Mouse (Mus musculus) stomach, embryonic 15.5 days (tissue): ENCODE results near the gene Fam104a. TPM values are rescaled to one million over a fixed set of nuclear protein-coding genes. Genes with fewer than 3 reads are reported as not detected.

Experiments
- ATAC-seq: fragments of 200-750 bp; cut with Nextera tagmentation; 2 replicates; pipeline ENCODE4 v1.8.0; 2017; ENCODE audit warnings: low read depth, moderate number of reproducible peaks, moderate TSS enrichment; ENCODE audit not compliant: insufficient read depth, low FRiP score
- H3K27ac ChIP-seq: fragments of 300-500 bp; sonication (generic); 2 replicates; pipeline ENCODE4 v1.5.1; 2015; ENCODE audit warnings: mild to moderate bottlenecking, inconsistent platforms
- H3K27me3 ChIP-seq: fragments of 300-500 bp; sonication (generic); replicated peaks from 2 replicates; pipeline ENCODE4 v1.6.1; 2015; ENCODE audit warnings: inconsistent platforms
- H3K36me3 ChIP-seq: fragments of 300-500 bp; sonication (generic); 2 replicates; pipeline ENCODE4 v1.6.1; 2015; ENCODE audit warnings: inconsistent platforms
- H3K4me1 ChIP-seq: fragments of 300-500 bp; sonication (generic); 2 replicates; pipeline ENCODE4 v1.6.1; 2015; ENCODE audit warnings: inconsistent platforms
- H3K4me2 ChIP-seq: fragments of 300-500 bp; sonication (generic); 2 replicates; pipeline ENCODE4 v1.6.1; 2015; ENCODE audit warnings: mild to moderate bottlenecking, inconsistent platforms
- H3K4me3 ChIP-seq: fragments of 300-500 bp; sonication (generic); replicated peaks from 2 replicates; pipeline ENCODE4 v1.5.1; 2015; ENCODE audit warnings: inconsistent platforms
- H3K9ac ChIP-seq: fragments of 300-500 bp; sonication (generic); 2 replicates; pipeline ENCODE4 v1.6.1; 2015; ENCODE audit warnings: inconsistent platforms
- H3K9me3 ChIP-seq: fragments of 300-500 bp; sonication (generic); 2 replicates; pipeline ENCODE4 v1.6.1; 2016; ENCODE audit warnings: inconsistent platforms
- WGBS: fragments of 180-500 bp; shearing (Covaris S2); methylation state at CpG from one replicate; pipeline ENCODE4 v1.1.7; 2015; 5-methylcytosine and 5-hydroxymethylcytosine counted together
- polyA plus RNA-seq: library from polyadenylated mRNA; unstranded; fragments of >200 nt; fragmentation: Nextera tagmentation; extraction: Ambion mirVana; gene quantifications from 2 replicates; pipeline ENCODE4 v1.2.1, GENCODE M21; 2015

Fam104a gene
- 43.8 and 49.8 TPM in 2 replicates for polyA plus RNA-seq

GRCm38 (mm10) chr11:113683957-113684706 is at the start of gene Fam104a, which contains the start of gene D11Wsu47e:
Gene Fam104a (minus strand): TSS chr11:113684155.
Gene D11Wsu47e (plus strand): TSS chr11:113684412.
- Histone ChIP-seq H3K4me2 (peak within 1 kb of the TSS; percentile 70), H3K9ac (peak within 1 kb of the TSS; percentile 84), H3K36me3 (peaks cover 11% of the 10 kb centered on the region), H3K4me1 (peaks cover 16% of the 10 kb centered on the region; the same call in 1 of the 2 replicates), H3K27me3 (no peaks in the 10 kb centered on the region), H3K9me3 (no peaks in the 10 kb centered on the region), H3K4me3 (peak within 1 kb of the TSS; percentile 92), H3K27ac (peak within 1 kb of the TSS; percentile 96)
- ATAC-seq, result peak; percentile 91
- under 1% methylated on average over 64 of the region's 73 CpGs for WGBS

- H3K4me2 ChIP-seq, result no peak overlapping the region
- no peaks in the 10 kb centered on the region for H3K27me3 ChIP-seq
- no peak overlapping the region for H3K27ac ChIP-seq
- peaks cover 76% of the 10 kb centered on the region for H3K4me1 ChIP-seq
- no peak overlapping the region for H3K4me3 ChIP-seq
- WGBS, result 85% methylated on average over 10 of the region's 10 CpGs
- H3K36me3 ChIP-seq, result peaks cover 22% of the 10 kb centered on the region
- ATAC-seq, result no peak
- H3K9ac ChIP-seq, result no peak overlapping the region
- H3K9me3 ChIP-seq, result no peaks in the 10 kb centered on the region
These were observed 48.1 kb upstream of the Fam104a start for GRCm38 (mm10) chr11:113731945-113732612.

DNA sequence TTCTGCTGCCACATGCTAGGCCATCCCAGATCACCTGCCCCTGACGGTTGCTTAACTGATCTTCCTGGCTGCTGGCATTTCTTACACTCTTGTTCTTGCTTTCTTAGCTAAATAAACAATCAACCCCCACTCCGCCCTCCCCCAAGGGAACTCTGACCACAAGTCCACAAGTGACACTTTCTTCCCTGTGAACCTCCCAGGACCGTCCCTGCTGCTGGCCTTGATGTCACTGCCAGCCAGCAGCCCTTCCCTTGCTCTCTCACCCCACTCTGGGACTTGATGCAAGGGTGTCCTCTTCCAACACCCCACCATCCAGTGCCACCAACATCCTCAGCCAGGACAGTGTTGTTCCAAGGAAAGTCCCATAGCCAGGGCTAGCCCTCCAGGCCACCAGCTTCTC is 46.9 kb upstream of the Fam104a start:
- Histone ChIP-seq H3K27ac (no peak overlapping the region; the same call in 1 of the 2 replicates), H3K9ac (no peak overlapping the region), H3K36me3 (peaks cover 29% of the 10 kb centered on the region), H3K4me3 (no peak overlapping the region), H3K4me2 (no peak overlapping the region), H3K27me3 (no peaks in the 10 kb centered on the region), H3K9me3 (no peaks in the 10 kb centered on the region), H3K4me1 (peaks cover 67% of the 10 kb centered on the region)
- WGBS, result 54% methylated on average over 3 of the region's 3 CpGs
- no peak for ATAC-seq

GRCm38 (mm10) chr11:113729917-113730316 is 46.0 kb upstream of the Fam104a start:
- H3K4me1 ChIP-seq, result peaks cover 58% of the 10 kb centered on the region
- ATAC-seq, result no peak
- no peak overlapping the region for H3K4me3 ChIP-seq
- H3K27me3 ChIP-seq, result no peaks in the 10 kb centered on the region
- H3K9me3 ChIP-seq, result no peaks in the 10 kb centered on the region
- no peak overlapping the region for H3K9ac ChIP-seq
- H3K36me3 ChIP-seq, result peaks cover 33% of the 10 kb centered on the region
- peak overlapping the region; percentile 13; the same call in 1 of the 2 replicates for H3K27ac ChIP-seq
- 49% methylated on average over 8 of the region's 8 CpGs for WGBS
- H3K4me2 ChIP-seq, result no peak overlapping the region

- H3K36me3 ChIP-seq, result peaks cover 33% of the 10 kb centered on the region
- peaks cover 52% of the 10 kb centered on the region for H3K4me1 ChIP-seq
- no peak overlapping the region for H3K4me3 ChIP-seq
- WGBS, result 89% methylated on average over 21 of the region's 21 CpGs
- H3K9me3 ChIP-seq, result no peaks in the 10 kb centered on the region
- no peak for ATAC-seq
- no peak overlapping the region for H3K9ac ChIP-seq
- 0 out of 2 replicates have a peak overlapping the region, but pooled peaks have one; percentile 13 for H3K27ac ChIP-seq
- no peaks in the 10 kb centered on the region for H3K27me3 ChIP-seq
- H3K4me2 ChIP-seq, result no peak overlapping the region
These were observed 45.3 kb upstream of the Fam104a start for GRCm38 (mm10) chr11:113729239-113729638.

- no peak overlapping the region for H3K4me2 ChIP-seq
- no peak overlapping the region for H3K9ac ChIP-seq
- ATAC-seq, result no peak
- peaks cover 39% of the 10 kb centered on the region for H3K4me1 ChIP-seq
- H3K4me3 ChIP-seq, result no peak overlapping the region
- peaks cover 33% of the 10 kb centered on the region for H3K36me3 ChIP-seq
- peak overlapping the region; percentile 57; the same call in 1 of the 2 replicates for H3K27ac ChIP-seq
- WGBS, result 64% methylated on average over 6 of the region's 6 CpGs
- H3K27me3 ChIP-seq, result no peaks in the 10 kb centered on the region
- no peaks in the 10 kb centered on the region for H3K9me3 ChIP-seq
These were observed 44.0 kb upstream of the Fam104a start for GRCm38 (mm10) chr11:113727992-113728391.

- no peak overlapping the region for H3K9ac ChIP-seq
- H3K9me3 ChIP-seq, result no peaks in the 10 kb centered on the region
- H3K27ac ChIP-seq, result peak overlapping the region; percentile 57
- peaks cover 33% of the 10 kb centered on the region for H3K36me3 ChIP-seq
- H3K4me3 ChIP-seq, result no peak overlapping the region
- H3K4me2 ChIP-seq, result no peak overlapping the region
- ATAC-seq, result no peak
- H3K27me3 ChIP-seq, result no peaks in the 10 kb centered on the region
- H3K4me1 ChIP-seq, result peaks cover 32% of the 10 kb centered on the region
- 79% methylated on average over 14 of the region's 14 CpGs for WGBS
These were observed 43.3 kb upstream of the Fam104a start for GRCm38 (mm10) chr11:113726994-113727888.

GRCm38 (mm10) chr11:113725235-113726048 is 41.5 kb upstream of the Fam104a start:
- peaks cover 18% of the 10 kb centered on the region for H3K4me1 ChIP-seq
- ATAC-seq, result peak; percentile 27; the same call in 1 of the 2 replicates

DNA sequence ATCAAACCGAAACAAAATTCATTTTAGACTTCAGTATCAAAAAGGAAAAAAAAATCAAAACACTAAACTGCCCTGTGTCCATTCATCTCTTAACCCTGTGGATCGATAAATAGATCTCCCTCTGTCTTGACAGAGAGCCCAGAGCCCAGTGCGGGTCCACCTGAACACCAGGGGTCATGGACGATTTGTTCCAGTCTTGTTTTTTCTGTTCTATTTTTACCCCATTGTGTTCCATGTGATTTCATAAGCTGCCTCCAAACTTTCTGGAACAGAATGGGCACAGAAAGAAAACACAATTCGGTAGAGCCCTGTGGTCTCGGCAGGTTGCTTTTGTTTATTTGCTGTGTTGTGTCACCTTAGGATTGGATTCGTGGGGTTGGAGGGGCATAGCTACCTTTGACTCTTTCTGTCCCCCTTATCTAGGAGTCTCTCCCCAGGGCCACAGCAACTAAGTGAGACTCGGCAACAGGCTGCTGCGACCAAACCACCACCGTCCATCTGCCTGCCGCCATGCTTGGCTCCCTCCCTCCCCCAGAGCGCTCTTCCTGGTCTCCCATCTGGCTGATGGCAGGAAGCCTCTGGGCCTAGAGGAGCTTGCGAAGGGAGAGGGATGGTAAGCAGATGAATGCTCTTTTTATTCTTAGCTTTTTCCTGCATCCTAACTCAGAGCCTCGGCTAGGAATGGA is 38.6 kb upstream of the Fam104a start:
- peaks cover 14% of the 10 kb centered on the region; the same call in 1 of the 2 replicates for H3K36me3 ChIP-seq
- ATAC-seq, result no peak
- H3K9ac ChIP-seq, result no peak overlapping the region
- no peak overlapping the region for H3K4me3 ChIP-seq
- no peak overlapping the region for H3K27ac ChIP-seq
- 55% methylated on average over 14 of the region's 14 CpGs for WGBS
- H3K9me3 ChIP-seq, result no peaks in the 10 kb centered on the region
- H3K4me2 ChIP-seq, result no peak overlapping the region
- peaks cover 2% of the 10 kb centered on the region for H3K4me1 ChIP-seq
- no peaks in the 10 kb centered on the region for H3K27me3 ChIP-seq

More at GRCm38 (mm10) chr11:113725235-113726048, 41.5 kb upstream of the Fam104a start:
- H3K4me3 ChIP-seq, result no peak overlapping the region
- WGBS, result 73% methylated on average over 4 of the region's 4 CpGs
- H3K9ac ChIP-seq, result no peak overlapping the region
- 0 out of 2 replicates have a peak overlapping the region, but pooled peaks have one; percentile 36 for H3K27ac ChIP-seq
- no peaks in the 10 kb centered on the region for H3K27me3 ChIP-seq
- H3K9me3 ChIP-seq, result no peaks in the 10 kb centered on the region
- H3K4me2 ChIP-seq, result no peak overlapping the region
- H3K36me3 ChIP-seq, result peaks cover 33% of the 10 kb centered on the region

GRCm38 (mm10) chr11:113717767-113718424 is 33.9 kb upstream of the Fam104a start:
- no peak overlapping the region for H3K27ac ChIP-seq
- 52% methylated on average over 16 of the region's 16 CpGs for WGBS

More at GRCm38 (mm10) chr11:113717767-113718424, 33.9 kb upstream of the Fam104a start:
- no peaks in the 10 kb centered on the region for H3K36me3 ChIP-seq
- H3K4me2 ChIP-seq, result no peak overlapping the region
- no peaks in the 10 kb centered on the region for H3K4me1 ChIP-seq
- no peak overlapping the region for H3K9ac ChIP-seq
- H3K4me3 ChIP-seq, result no peak overlapping the region
- no peaks in the 10 kb centered on the region for H3K27me3 ChIP-seq
- no peaks in the 10 kb centered on the region for H3K9me3 ChIP-seq
- no peak for ATAC-seq
